Mouse (Mus musculus) Patski (cell line): ENCODE data around the gene Katnbl1. TPM values are rescaled to one million over a fixed set of nuclear protein-coding genes. Genes with fewer than 3 reads are reported as not detected.
"Not testable (repeated sequence)": the region's sequence is repeated elsewhere in the genome, so short reads cannot be mapped to it uniquely, and the experiment has no call there.

ENCODE experiments used
- ATAC-seq: fragments of 100-300 bp; one replicate; pipeline ENCODE4 v1.8.0; 2021
- CTCF ChIA-PET: fragments of 350-600 bp; sonication (Branson Sonifier 250); formaldehyde crosslinking; loops from one replicate; lab custom pipeline; 2022; ENCODE audit warnings: inconsistent platforms; lab: Charles Lee
- POLR2A ChIA-PET: fragments of 350-600 bp; sonication (Branson Sonifier 250); formaldehyde crosslinking; loops from one replicate; lab custom pipeline; 2022; ENCODE audit warnings: antibody characterized with exemption, inconsistent platforms; lab: Charles Lee
- DNase-seq: peaks from one replicate; pipeline ENCODE4 v3.0.0-alpha.2; 2011; ENCODE audit warnings: low read depth, low spot score
- H3K27me3 ChIP-seq: fragments of 371-371 bp; one replicate; pipeline ENCODE4 v1.5.1; 2021
- CTCF ChIP-seq: fragments of 100-300 bp; IDR thresholded peaks from one replicate; pipeline ENCODE4 v1.5.1; 2021
- in situ Hi-C: fragments of 300-500 bp; cut with MboI; formaldehyde crosslinking; loops from 3 replicates; pipeline ENCODE4 v1.11.1; 2018; ENCODE audit warnings: low pct_unique_long_range_greater_than_20kb, mixed read lengths
- polyA plus RNA-seq: library from polyadenylated mRNA; unstranded; gene quantifications from one replicate; pipeline ENCODE4 v1.2.3, GENCODE M21; 2021

The Katnbl1 gene
- polyA plus RNA-seq, 1 experiment from 2014 or later = 17.4 TPM

GRCm38 (mm10) chr2:112433359-112433758 lies 54.3 kb downstream of the Katnbl1 start:
- POLR2A ChIA-PET = interaction anchor here (0.8 kb wide), 1 partner anchor 15 kb away, joined by 3 read pairs; no protein-coding TSS in a partner anchor
- in situ Hi-C loops = no loop called here
- CTCF ChIA-PET = interaction anchor here (2.3 kb wide), 1 partner anchor 10 kb away, joined by 10 read pairs; no protein-coding TSS in a partner anchor
- no peak for TF ChIP-seq CTCF
- H3K27me3 ChIP-seq = no peaks in the 10 kb centered on the region
- DNase-seq (no peak), ATAC-seq (peak; percentile 84)

GRCm38 (mm10) chr2:112436292-112436691 lies 57.3 kb downstream of the Katnbl1 start:
- no peak for TF ChIP-seq CTCF
- ChIA-PET CTCF (interaction anchor here (0.7 to 2.3 kb wide), 3 partner anchors 12 to 57 kb away, joined by 3 to 7 read pairs (median 7); partner anchors contain the start of gene Katnbl1), POLR2A (no interaction called here)
- ATAC-seq = no peak
- in situ Hi-C loops = no loop called here
- no peak for DNase-seq
- H3K27me3 ChIP-seq = no peaks in the 10 kb centered on the region

- no peak for ATAC-seq
- POLR2A ChIA-PET = no interaction called here
- no peak for DNase-seq
- no peak for TF ChIP-seq CTCF
- CTCF ChIA-PET = interaction anchor here (2.2 to 2.3 kb wide), 2 partner anchors 14 to 58 kb away, joined by 7 read pairs; partner anchors contain the start of gene Katnbl1
- H3K27me3 ChIP-seq = no peaks in the 10 kb centered on the region
- in situ Hi-C loops = no loop called here
Observed at GRCm38 (mm10) chr2:112437589-112437988, 58.6 kb downstream of the Katnbl1 start.

GRCm38 (mm10) chr2:112443491-112443890 lies 64.5 kb downstream of the Katnbl1 start:
- in situ Hi-C loops = loop anchor here (10.0 kb wide), 1 partner anchor 49 kb away; no protein-coding TSS in a partner anchor
- DNase-seq = peak; percentile 59
- ChIA-PET CTCF (interaction anchor here (0.9 to 2.0 kb wide), 7 partner anchors 8 to 192 kb away, joined by 3 to 13 read pairs (median 4); partner anchors contain the start of gene Katnbl1), POLR2A (no interaction called here)
- no peak for TF ChIP-seq CTCF
- H3K27me3 ChIP-seq = no peaks in the 10 kb centered on the region
- ATAC-seq = peak; percentile 98

GRCm38 (mm10) chr2:112445511-112445910 lies 66.5 kb downstream of the Katnbl1 start:
- in situ Hi-C loops = loop anchor here (10.0 kb wide), 1 partner anchor 51 kb away; no protein-coding TSS in a partner anchor
- no peaks in the 10 kb centered on the region for H3K27me3 ChIP-seq
- peak; percentile 47 for DNase-seq
- no peak for TF ChIP-seq CTCF
- ATAC-seq = peak; percentile 19
- ChIA-PET CTCF (no interaction called here), POLR2A (no interaction called here)

GRCm38 (mm10) chr2:112448046-112448445 lies 69.0 kb downstream of the Katnbl1 start:
- POLR2A ChIA-PET = interaction anchor here (0.6 kb wide), 2 partner anchors 14 to 64 kb away, joined by 3 read pairs; no protein-coding TSS in a partner anchor
- ATAC-seq, H3K27me3 ChIP-seq, DNase-seq: not testable (repeated sequence)
- in situ Hi-C loops = loop anchor here (10.0 kb wide), 1 partner anchor 53 kb away; no protein-coding TSS in a partner anchor
- CTCF ChIA-PET = interaction anchor here (1.0 to 5.0 kb wide), 3 partner anchors 12 to 69 kb away, joined by 3 to 49 read pairs (median 4); partner anchors contain the start of gene Katnbl1

GRCm38 (mm10) chr2:112448510-112449059 lies 69.6 kb downstream of the Katnbl1 start:
- no peak for DNase-seq
- no peak for ATAC-seq
- ChIA-PET POLR2A (interaction anchor here (0.6 kb wide), 1 partner anchor 15 kb away, joined by 3 read pairs; no protein-coding TSS in a partner anchor), CTCF (interaction anchor here (0.8 to 5.0 kb wide), 7 partner anchors 10 to 79 kb away, joined by 3 to 49 read pairs (median 4); partner anchors contain the start of gene Katnbl1)
- in situ Hi-C loops = loop anchor here (10.0 kb wide), 1 partner anchor 54 kb away; no protein-coding TSS in a partner anchor
- H3K27me3 ChIP-seq = no peaks in the 10 kb centered on the region
- no peak for TF ChIP-seq CTCF

- ChIA-PET CTCF (interaction anchor here (1.1 to 5.0 kb wide), 5 partner anchors 9 to 85 kb away, joined by 3 to 49 read pairs (median 5); partner anchors contain the start of gene Katnbl1), POLR2A (interaction anchor here (0.5 to 0.9 kb wide), 2 partner anchors 41 to 70 kb away, joined by 3 to 4 read pairs; no protein-coding TSS in a partner anchor)
- TF ChIP-seq CTCF = peak; percentile 83
- ATAC-seq (no peak), DNase-seq (no peak)
- in situ Hi-C loops = loop anchor here (5.0 to 10.0 kb wide), 2 partner anchors 55 to 77 kb away; no protein-coding TSS in a partner anchor
- H3K27me3 ChIP-seq = no peaks in the 10 kb centered on the region
Observed at GRCm38 (mm10) chr2:112449597-112450296, 70.7 kb downstream of the Katnbl1 start.

- not testable (repeated sequence) for H3K27me3 ChIP-seq, DNase-seq, ATAC-seq
- in situ Hi-C loops = loop anchor here (5.0 kb wide), 1 partner anchor 80 kb away; no protein-coding TSS in a partner anchor
- ChIA-PET CTCF (interaction anchor here (2.3 kb wide), 1 partner anchor 73 kb away, joined by 6 read pairs; the partner anchor contains the start of gene Katnbl1), POLR2A (interaction anchor here (1.0 kb wide), 1 partner anchor 52 kb away, joined by 3 read pairs; no protein-coding TSS in a partner anchor)
Observed at GRCm38 (mm10) chr2:112452513-112452912, 73.5 kb downstream of the Katnbl1 start.
